Comparison of ENCODE assay signal across 22 mouse cellular contexts in the genomic region with DNA sequence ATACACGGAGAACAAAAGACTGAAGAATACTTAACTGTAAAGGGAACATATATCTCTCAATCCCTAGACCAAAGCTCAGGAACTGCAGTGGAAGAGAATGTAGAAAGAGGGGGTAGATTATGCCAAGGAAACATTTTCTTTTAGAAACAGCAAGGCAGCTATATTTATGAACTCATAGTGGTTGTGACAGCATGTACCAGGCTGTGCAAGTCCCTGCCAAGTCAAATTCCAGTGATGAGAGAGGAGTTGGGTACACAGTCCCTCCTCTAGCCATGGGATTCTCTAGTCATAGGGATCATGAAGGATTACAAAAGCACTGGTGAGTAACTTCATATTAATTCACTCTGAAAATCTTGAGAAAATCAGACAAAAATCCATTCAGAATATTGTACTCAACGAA.
"Had no signal": no experiment of that assay in that cellular context is flagged by ENCODE, and none has a peak within 500 bp of the region (broad histone marks: within the 10 kb centered on the region; RNA-seq: fewer than 3 reads in every experiment).

No protein-coding gene starts in this region.

- H3K9ac ChIP-seq: kidney, embryonic 15.5 days; limb, embryonic 13.5 days; liver, embryonic 12.5 days; liver, embryonic 15.5 days; lung, embryonic 15.5 days; midbrain, embryonic 12.5 days; midbrain, embryonic 15.5 days; neural tube, embryonic 12.5 days; neural tube, embryonic 15.5 days had no signal

- H3K9me3 ChIP-seq: kidney, embryonic 15.5 days; limb, embryonic 10.5 days; limb, embryonic 13.5 days; liver, embryonic 12.5 days; liver, embryonic 15.5 days; lung, embryonic 15.5 days; midbrain, embryonic 12.5 days; midbrain, embryonic 15.5 days; neural tube, embryonic 12.5 days; neural tube, embryonic 15.5 days had no signal

- H3K4me2 ChIP-seq: kidney, embryonic 15.5 days; limb, embryonic 13.5 days; liver, embryonic 12.5 days; liver, embryonic 15.5 days; lung, embryonic 15.5 days; midbrain, embryonic 12.5 days; midbrain, embryonic 15.5 days; neural tube, embryonic 12.5 days; neural tube, embryonic 15.5 days had no signal

- H3K27ac ChIP-seq: kidney, embryonic 15.5 days; left cerebral cortex, adult 2 months; limb, embryonic 10.5 days; limb, embryonic 13.5 days; liver, embryonic 12.5 days; liver, embryonic 15.5 days; lung, embryonic 15.5 days; midbrain, embryonic 12.5 days; midbrain, embryonic 15.5 days; neural tube, embryonic 12.5 days; neural tube, embryonic 15.5 days had no signal

- H3K36me3 ChIP-seq: kidney, embryonic 15.5 days; limb, embryonic 10.5 days; limb, embryonic 13.5 days; liver, embryonic 12.5 days; liver, embryonic 15.5 days; lung, embryonic 15.5 days; midbrain, embryonic 12.5 days; midbrain, embryonic 15.5 days; neural tube, embryonic 12.5 days; neural tube, embryonic 15.5 days had no signal

- H3K4me3 ChIP-seq: kidney, embryonic 15.5 days; left cerebral cortex, adult 2 months; limb, embryonic 10.5 days; limb, embryonic 13.5 days; liver, embryonic 12.5 days; liver, embryonic 15.5 days; lung, embryonic 15.5 days; midbrain, embryonic 12.5 days; midbrain, embryonic 15.5 days; neural tube, embryonic 12.5 days; neural tube, embryonic 15.5 days had no signal

- ATAC-seq: liver, embryonic 12.5 days; midbrain, embryonic 15.5 days had no signal

- H3K4me1 ChIP-seq: kidney, embryonic 15.5 days; limb, embryonic 10.5 days; limb, embryonic 13.5 days; liver, embryonic 12.5 days; liver, embryonic 15.5 days; lung, embryonic 15.5 days; midbrain, embryonic 12.5 days; midbrain, embryonic 15.5 days; neural tube, embryonic 12.5 days; neural tube, embryonic 15.5 days had no signal

- H3K27me3 ChIP-seq: kidney, embryonic 15.5 days; limb, embryonic 13.5 days; liver, embryonic 12.5 days; liver, embryonic 15.5 days; lung, embryonic 15.5 days; midbrain, embryonic 12.5 days; midbrain, embryonic 15.5 days; neural tube, embryonic 12.5 days; neural tube, embryonic 15.5 days had no signal

- DNase-seq: kidney, adult 8-10 months; kidney, postnatal 10 days; kidney, postnatal 36 days; layer of hippocampus, postnatal 36 days; liver; lung, adult 18-20 months; lung, postnatal 10 days; lung, postnatal 36 days; thymus, adult 2 months; thymus, postnatal 14 days; thymus, postnatal 4 days had no signal
